Mouse (Mus musculus): Measurements from ENCODE around the gene Rai1. TPM values are rescaled to one million over a fixed set of nuclear protein-coding genes. Genes with fewer than 3 reads are reported as not detected.

Rai1 gene
- total and polyA plus RNA-seq, 3 experiments: 6.6 to 22.6 (median 15.4) TPM

DNA sequence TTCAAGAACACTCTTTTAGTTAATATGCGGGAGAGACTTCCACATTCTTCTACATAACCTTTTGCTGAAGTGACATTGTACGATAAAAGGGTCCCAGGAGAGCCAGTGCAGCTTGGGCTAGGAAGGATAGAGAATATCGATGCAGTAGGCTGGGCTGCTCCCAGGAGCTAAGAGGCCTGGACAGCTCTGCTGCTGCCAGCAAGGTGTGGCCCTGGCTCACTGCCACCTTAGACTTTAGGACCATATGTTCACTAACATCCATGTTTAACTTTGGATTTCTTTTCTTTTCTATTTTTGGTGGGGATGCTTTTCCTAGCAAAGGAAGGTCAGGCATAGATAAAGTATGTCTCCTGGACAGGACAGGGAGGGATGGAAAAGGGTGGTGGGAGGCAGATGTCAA, 44.3 kb downstream of the Rai1 start:
- dilution Hi-C loops (cut with MboI; ENCODE audit: extremely low pct_ligation_motif_present, extremely low pct_unique_long_range_greater_than_20kb, low sequenced_read_pairs) (no loop called here), in situ Hi-C loops (cut with MboI; ENCODE audit: low pct_ligation_motif_present, low pct_unique_long_range_greater_than_20kb, low sequenced_read_pairs) (no loop called here)
- TF ChIP-seq ZKSCAN1 (IDR thresholded peaks at IDR 0.05; ENCODE audit: borderline replicate concordance, low read depth, low read length) (no peak), ZMIZ1 (IDR thresholded peaks at IDR 0.05; ENCODE audit: low read depth, low read length) (no peak), HCFC1 (IDR thresholded peaks at IDR 0.05; ENCODE audit: low read depth, low read length) (no peak), E2F4 (IDR thresholded peaks at IDR 0.05; ENCODE audit: insufficient replicate concordance, low read depth, low read length) (no peak), CTCF (conservative IDR thresholded peaks at IDR 0.05 in 1 of 2, IDR thresholded peaks at IDR 0.05 in 1 of 2; ENCODE audit: low read depth in 2 of 2, low read length in 2 of 2) (no peak), POLR2A (IDR thresholded peaks at IDR 0.05; ENCODE audit: low read depth, low read length) (no peak), SMC3 (IDR thresholded peaks at IDR 0.05; ENCODE audit: low read depth, low read length) (no peak), USF2 (conservative IDR thresholded peaks at IDR 0.05; ENCODE audit: low read depth, low read length) (no peak), IRF4 (IDR thresholded peaks at IDR 0.05; ENCODE audit: low read depth, low read length) (no peak), MEF2A (IDR thresholded peaks at IDR 0.05; ENCODE audit: borderline replicate concordance, low read depth, low read length) (no peak), CHD1 (IDR thresholded peaks at IDR 0.05; ENCODE audit: low read depth, low read length) (no peak)
- DNase-seq (ENCODE audit: extremely low read depth): no peak
- Histone ChIP-seq H3K4me2 (ENCODE audit: insufficient read depth, low read depth, poor library complexity, severe bottlenecking) (no peak overlapping the region), H3K4me1 (ENCODE audit: control insufficient read depth in 1 of 2, insufficient read depth in 2 of 2) (peaks cover 1 to 5% of the 10 kb centered on the region in 2 experiments; a peak in 2 of 4 replicates), H3K27me3 (replicated peaks) (no peaks in the 10 kb centered on the region), H3K9ac (ENCODE audit: insufficient read depth, low read depth) (no peak overlapping the region), H3K4me3 (replicated peaks in 1 of 3; ENCODE audit: low read depth in 2 of 3, low read length in 2 of 3, poor library complexity in 1 of 3) (no peak overlapping the region), H3K79me2 (replicated peaks; ENCODE audit: control insufficient read depth, extremely low read depth, insufficient read depth, poor library complexity, severe bottlenecking) (no peaks in the 10 kb centered on the region), H3K9me3 (replicated peaks; ENCODE audit: low read length) (no peaks in the 10 kb centered on the region), H3K36me3 (replicated peaks in 1 of 2; ENCODE audit: control insufficient read depth in 1 of 2, insufficient read depth in 1 of 2, low read length in 1 of 2) (peaks cover 5 to 92% of the 10 kb centered on the region in 2 experiments), H3K27ac (ENCODE audit: insufficient read depth, low read depth) (no peak overlapping the region)

DNA sequence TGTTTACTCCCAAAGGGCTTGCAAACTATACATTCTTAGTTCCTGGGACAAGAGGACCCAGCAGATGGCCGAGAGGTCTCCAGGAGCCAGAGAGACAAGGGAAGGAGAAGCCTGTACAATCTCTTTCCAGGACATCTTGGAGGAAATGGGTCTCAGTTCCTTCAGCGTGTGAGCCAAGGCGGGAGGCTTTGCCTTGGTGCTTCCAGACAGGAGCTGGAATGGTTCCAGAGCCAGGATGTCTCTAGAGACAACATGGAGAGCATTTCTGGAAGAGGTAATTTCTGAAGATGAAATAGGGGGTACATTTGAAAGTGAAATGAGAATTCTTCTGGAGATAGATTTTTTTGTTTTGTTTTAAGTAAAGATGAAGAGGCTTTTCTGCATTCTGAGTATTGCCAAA, 45.9 kb downstream of the Rai1 start:
- no peak overlapping the region for H3K27ac ChIP-seq (ENCODE audit: insufficient read depth, low read depth)
- no peak overlapping the region for H3K9ac ChIP-seq (ENCODE audit: insufficient read depth, low read depth)
- H3K4me2 ChIP-seq (ENCODE audit: insufficient read depth, low read depth, poor library complexity, severe bottlenecking): no peak overlapping the region
- H3K9me3 ChIP-seq (replicated peaks; ENCODE audit: low read length): no peaks in the 10 kb centered on the region
- DNase-seq (ENCODE audit: extremely low read depth): no peak
- dilution Hi-C loops (cut with MboI; ENCODE audit: extremely low pct_ligation_motif_present, extremely low pct_unique_long_range_greater_than_20kb, low sequenced_read_pairs) (no loop called here), in situ Hi-C loops (cut with MboI; ENCODE audit: low pct_ligation_motif_present, low pct_unique_long_range_greater_than_20kb, low sequenced_read_pairs) (no loop called here)
- no peaks in the 10 kb centered on the region for H3K27me3 ChIP-seq (replicated peaks)
- no peak overlapping the region for H3K4me3 ChIP-seq (replicated peaks in 1 of 3; ENCODE audit: low read depth in 2 of 3, low read length in 2 of 3, poor library complexity in 1 of 3)
- peaks cover 2 to 10% of the 10 kb centered on the region in 2 experiments; a peak in 2 of 4 replicates for H3K4me1 ChIP-seq (ENCODE audit: control insufficient read depth in 1 of 2, insufficient read depth in 2 of 2)
- no peak for TF ChIP-seq NELFE (IDR thresholded peaks at IDR 0.05; ENCODE audit: low read depth, low read length)
- TF ChIP-seq CHD1 (IDR thresholded peaks at IDR 0.05; ENCODE audit: low read depth, low read length): no peak
- no peak for TF ChIP-seq MEF2A (IDR thresholded peaks at IDR 0.05; ENCODE audit: borderline replicate concordance, low read depth, low read length)
- no peak for TF ChIP-seq RCOR1 (conservative IDR thresholded peaks at IDR 0.05; ENCODE audit: low read depth, low read length)
- no peak for TF ChIP-seq TBP (conservative IDR thresholded peaks at IDR 0.05; ENCODE audit: low read depth, low read length)
- no peak for TF ChIP-seq USF1 (IDR thresholded peaks at IDR 0.05; ENCODE audit: low read depth, low read length)
- no peak for TF ChIP-seq NRF1 (IDR thresholded peaks at IDR 0.05; ENCODE audit: low read depth, low read length)
- no peak for TF ChIP-seq USF2 (conservative IDR thresholded peaks at IDR 0.05; ENCODE audit: low read depth, low read length)
- TF ChIP-seq ZC3H11A (IDR thresholded peaks at IDR 0.05; ENCODE audit: low read depth, low read length): no peak
- no peak for TF ChIP-seq SMC3 (IDR thresholded peaks at IDR 0.05; ENCODE audit: low read depth, low read length)
- TF ChIP-seq MYC (IDR thresholded peaks at IDR 0.05; ENCODE audit: low read depth, low read length): no peak
- no peak for TF ChIP-seq UBTF (IDR thresholded peaks at IDR 0.05; ENCODE audit: low read depth, low read length)
- TF ChIP-seq MAX (IDR thresholded peaks at IDR 0.05; ENCODE audit: low read length): no peak
- TF ChIP-seq BHLHE40 (IDR thresholded peaks at IDR 0.05; ENCODE audit: low read depth, low read length): no peak
- TF ChIP-seq MXI1 (IDR thresholded peaks at IDR 0.05; ENCODE audit: low read depth, low read length): no peak
- no peaks in the 10 kb centered on the region for H3K79me2 ChIP-seq (replicated peaks; ENCODE audit: control insufficient read depth, extremely low read depth, insufficient read depth, poor library complexity, severe bottlenecking)
- peaks cover 3 to 89% of the 10 kb centered on the region in 2 experiments for H3K36me3 ChIP-seq (replicated peaks in 1 of 2; ENCODE audit: control insufficient read depth in 1 of 2, insufficient read depth in 1 of 2, low read length in 1 of 2)

Data from CH12.LX (cell line).